Mouse (Mus musculus) testis, adult 2 months (tissue): Measurements from ENCODE around the gene 4933406M09Rik.

ENCODE experiments used
- CTCF ChIP-seq: fragments of 200-500 bp; IDR thresholded peaks from 2 replicates; pipeline ENCODE4 v1.5.1; 2012; ENCODE audit warnings: low read depth, mild to moderate bottlenecking, inconsistent platforms, low read length, moderate library complexity; ENCODE audit not compliant: control insufficient read depth, insufficient read depth, insufficient replicate concordance
- POLR2A ChIP-seq: fragments of 200-500 bp; IDR thresholded peaks from 2 replicates; pipeline ENCODE4 v1.6.1; 2012; ENCODE audit warnings: low read depth, mild to moderate bottlenecking, inconsistent platforms, low read length, moderate library complexity; ENCODE audit not compliant: control insufficient read depth

GRCm38 (mm10) chr1:134433002-134433401, 47.3 kb downstream of the 4933406M09Rik start:
- no peak for TF ChIP-seq CTCF
- TF ChIP-seq POLR2A = no peak
